Mouse (Mus musculus) limb, embryonic 11.5 days (tissue): ENCODE results near the gene Gstm6. TPM values are rescaled to one million over a fixed set of nuclear protein-coding genes. Genes with fewer than 3 reads are reported as not detected.
A peak's percentile ranks its signal among the peaks of the same experiment; 100 is the strongest.
"Not testable (repeated sequence)": the region's sequence is repeated elsewhere in the genome, so short reads cannot be mapped to it uniquely, and the experiment has no call there.

ENCODE experiments used
- ATAC-seq: fragments of 200-750 bp; cut with Nextera tagmentation; 2 replicates; pipeline ENCODE4 v1.8.0; 2017; ENCODE audit warnings: low read depth; ENCODE audit not compliant: insufficient number of reproducible peaks, low FRiP score, low TSS enrichment
- DNase-seq: peaks from one replicate; pipeline ENCODE4 v3.0.0-alpha.2; 2015; ENCODE audit warnings: low spot score
- H3K27ac ChIP-seq: fragments of 300-500 bp; sonication (generic); replicated peaks from 2 replicates; pipeline ENCODE4 v1.5.1; 2014; ENCODE audit warnings: low read depth, mild to moderate bottlenecking, low read length
- H3K27me3 ChIP-seq: fragments of 300-500 bp; sonication (generic); 2 replicates; pipeline ENCODE4 v1.6.1; 2014; ENCODE audit warnings: mild to moderate bottlenecking, low read length, mixed read lengths; ENCODE audit not compliant: control insufficient read depth, insufficient read depth
- H3K36me3 ChIP-seq: fragments of 300-500 bp; sonication (generic); 2 replicates; pipeline ENCODE4 v1.6.1; 2014; ENCODE audit warnings: mild to moderate bottlenecking, low read length, moderate library complexity, mixed read lengths; ENCODE audit not compliant: control insufficient read depth, insufficient read depth
- H3K4me1 ChIP-seq: fragments of 300-500 bp; sonication (generic); 2 replicates; pipeline ENCODE4 v1.6.1; 2014; ENCODE audit warnings: low read length, mixed read lengths; ENCODE audit not compliant: control insufficient read depth, insufficient read depth
- H3K4me2 ChIP-seq: fragments of 300-500 bp; sonication (generic); 2 replicates; pipeline ENCODE4 v1.6.1; 2014; ENCODE audit warnings: low read depth, mild to moderate bottlenecking, moderate library complexity; ENCODE audit not compliant: severe bottlenecking
- H3K4me3 ChIP-seq: fragments of 300-500 bp; sonication (generic); 2 replicates; pipeline ENCODE4 v1.5.1; 2014; ENCODE audit warnings: low read depth, low read length
- H3K9ac ChIP-seq: fragments of 300-500 bp; sonication (generic); 2 replicates; pipeline ENCODE4 v1.6.1; 2014; ENCODE audit warnings: mild to moderate bottlenecking, low read length
- H3K9me3 ChIP-seq: fragments of 300-500 bp; sonication (generic); 2 replicates; pipeline ENCODE4 v1.6.1; 2016; ENCODE audit warnings: low read length; ENCODE audit not compliant: control insufficient read depth
- WGBS: fragments of 180-500 bp; shearing (Covaris S2); extraction: QIAGEN DNeasy Blood & Tissue Kit; methylation state at CpG from one replicate; pipeline ENCODE4 v1.1.7; 2014; 5-methylcytosine and 5-hydroxymethylcytosine counted together
- polyA plus RNA-seq: library from polyadenylated mRNA; unstranded; fragments of >200 nt; fragmentation: Nextera tagmentation; extraction: Ambion mirVana; gene quantifications from 2 replicates; pipeline ENCODE4 v1.2.1, GENCODE M21; 2014

The Gstm6 gene
- polyA plus RNA-seq, 1 experiment from 2014 or later = 4.9 TPM

DNA sequence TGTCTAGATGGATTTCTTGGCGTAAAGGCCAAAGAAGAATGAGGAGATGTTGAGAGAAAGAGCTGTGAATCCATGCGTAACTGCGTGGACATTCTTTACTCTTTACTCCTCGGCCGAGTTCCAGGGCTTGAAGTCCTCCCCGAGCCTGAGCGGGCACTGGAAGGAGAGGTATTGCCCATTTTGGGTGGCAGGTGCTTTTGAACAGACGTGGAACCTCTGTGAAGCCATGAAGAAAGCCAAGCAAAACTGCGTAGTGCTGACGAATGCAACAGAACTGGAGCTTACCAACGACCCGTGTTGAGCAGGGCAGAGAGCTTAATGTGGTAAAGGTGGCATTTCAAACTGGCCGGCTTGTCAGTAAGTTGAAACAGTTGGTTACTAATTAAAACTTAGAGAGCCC lies 44.9 kb downstream of the Gstm6 start:
- Histone ChIP-seq H3K9me3 (no peaks in the 10 kb centered on the region), H3K27me3 (no peaks in the 10 kb centered on the region), H3K9ac (no peak overlapping the region), H3K4me2 (no peak overlapping the region), H3K36me3 (no peaks in the 10 kb centered on the region), H3K4me3 (no peak overlapping the region), H3K27ac (no peak overlapping the region), H3K4me1 (0 out of 2 replicates have a peak, but pooled peaks cover 3% of the 10 kb centered on the region)
- no peak for DNase-seq
- WGBS = 95% methylated on average over 13 of the region's 13 CpGs
- ATAC-seq = no peak

DNA sequence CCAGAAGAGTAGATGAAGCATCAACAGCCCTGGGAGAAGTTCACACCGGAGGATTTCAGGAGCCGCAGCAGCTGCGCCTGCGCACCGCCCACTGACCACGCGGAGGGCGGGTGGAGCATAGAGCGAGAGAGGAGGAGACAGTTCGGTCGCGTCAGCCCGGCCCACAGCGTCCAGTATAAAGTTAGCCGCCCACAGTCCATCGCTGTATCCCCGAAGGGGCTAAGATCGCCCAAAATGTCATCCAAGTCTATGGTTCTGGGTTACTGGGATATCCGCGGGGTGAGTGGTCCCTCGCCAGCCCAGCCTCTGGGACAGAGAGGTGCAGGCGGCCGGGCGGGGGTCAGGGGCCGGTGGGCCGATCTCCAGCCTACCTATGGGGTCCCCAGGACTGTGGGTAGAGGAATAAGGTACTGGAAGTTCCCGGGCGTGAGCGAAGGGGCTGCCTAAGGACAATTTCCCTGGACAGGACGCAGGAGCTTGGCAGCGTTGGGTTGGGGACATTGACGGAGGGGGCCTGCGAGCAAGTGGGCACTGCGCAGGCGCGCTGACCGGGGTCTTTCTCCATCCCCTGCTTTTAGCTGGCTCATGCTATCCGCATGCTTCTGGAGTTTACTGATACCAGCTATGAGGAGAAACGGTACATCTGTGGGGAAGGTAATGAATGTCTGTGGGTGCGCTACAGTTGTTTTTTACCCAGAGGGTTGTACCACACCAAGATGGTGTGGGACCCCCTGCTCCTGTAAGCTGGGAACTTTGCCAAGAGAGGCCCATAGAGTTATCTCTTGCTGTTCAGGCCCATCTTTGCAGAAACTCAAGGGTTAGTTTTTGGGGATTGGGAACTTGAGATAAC lies 47.6 kb downstream of the Gstm6 start, which contains the start of gene Gstm5:
Gene Gstm5, plus strand, starts transcription at position 102 of the 850 bp plus-strand sequence.
- Histone ChIP-seq H3K27ac (no peak within 1 kb of the TSS), H3K9ac (peak within 1 kb of the TSS; percentile 67), H3K27me3 (no peaks in the 10 kb centered on the region), H3K36me3 (no peaks in the 10 kb centered on the region), H3K4me3 (peak within 1 kb of the TSS; percentile 62), H3K4me2 (peak within 1 kb of the TSS; percentile 62), H3K9me3 (no peaks in the 10 kb centered on the region), H3K4me1 (no peaks in the 10 kb centered on the region)
- DNase-seq = peak; percentile 85
- WGBS = 7% methylated on average over 40 of the region's 40 CpGs
- ATAC-seq = peak; percentile 94

DNA sequence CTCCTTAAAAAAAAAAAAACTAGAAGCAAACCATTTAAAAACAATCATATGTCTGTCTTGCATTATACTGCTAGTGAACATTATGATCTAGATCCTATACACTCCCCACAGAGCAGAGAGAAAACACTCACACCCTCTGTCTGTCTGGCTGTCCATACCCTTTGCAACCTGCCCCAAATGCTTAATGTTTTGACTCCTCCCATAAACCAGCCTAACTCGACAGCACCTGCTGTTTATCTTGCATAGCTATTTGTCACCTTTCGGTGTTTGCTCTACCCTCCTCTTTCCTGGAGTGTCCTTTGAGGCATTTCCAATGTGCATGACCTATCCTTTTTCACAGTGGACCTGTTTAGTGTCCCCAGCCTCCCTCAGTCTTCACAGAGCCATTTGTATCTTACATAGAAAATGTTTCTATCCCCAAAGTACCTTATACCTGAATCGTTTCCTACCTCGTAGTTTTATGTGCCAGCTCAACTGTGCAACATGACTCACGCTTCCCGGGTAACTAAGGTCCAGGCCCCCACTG lies 48.3 kb downstream of the Gstm6 start:
- Histone ChIP-seq H3K9me3 (no peaks in the 10 kb centered on the region), H3K9ac (peak overlapping the region; percentile 67), H3K36me3 (no peaks in the 10 kb centered on the region), H3K27ac (no peak overlapping the region), H3K27me3 (no peaks in the 10 kb centered on the region), H3K4me1 (no peaks in the 10 kb centered on the region), H3K4me3 (peak overlapping the region; percentile 62), H3K4me2 (peak overlapping the region; percentile 62)
- ATAC-seq = peak; percentile 46; the same call in 1 of the 2 replicates
- DNase-seq = no peak
- WGBS = 11% methylated on average over 6 of the region's 6 CpGs

DNA sequence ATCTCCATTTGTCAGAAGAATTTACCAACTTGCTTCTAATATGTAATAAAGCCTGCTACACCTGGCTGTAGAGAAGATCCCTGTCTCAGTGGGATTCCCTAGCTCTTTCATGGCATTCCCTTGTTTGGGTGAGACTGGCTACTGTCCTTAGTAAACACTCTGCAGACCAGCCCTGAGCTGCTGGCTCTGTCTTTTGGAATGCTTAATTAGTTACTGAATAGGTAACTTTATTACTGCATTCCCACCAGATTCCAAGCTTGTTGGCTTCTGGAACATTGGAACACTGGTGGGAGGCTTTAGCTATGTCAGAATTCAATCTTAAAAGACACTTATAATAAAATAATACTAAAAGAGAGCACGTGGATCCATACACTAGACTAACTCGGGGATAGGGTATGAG lies 54.3 kb downstream of the Gstm6 start:
- not testable (repeated sequence) for H3K27me3 ChIP-seq, H3K4me1 ChIP-seq, H3K4me3 ChIP-seq, H3K9me3 ChIP-seq, H3K4me2 ChIP-seq, H3K36me3 ChIP-seq, DNase-seq, H3K27ac ChIP-seq, ATAC-seq, H3K9ac ChIP-seq
- 87% methylated on average over 2 of the region's 2 CpGs for WGBS

Other genes with a start within 250 kb of the Gstm6 start
- gene Ahcyl1, start 247.2 kb downstream of the Gstm6 start, polyA plus RNA-seq = 102 and 119 TPM in 2 replicates
- gene Csf1, start 183.3 kb downstream of the Gstm6 start, polyA plus RNA-seq = 4.5 and 4.7 TPM in 2 replicates
- not detected in 2 replicates for gene Eps8l3, start 66.5 kb downstream of the Gstm6 start, polyA plus RNA-seq
- 211 and 220 TPM in 2 replicates for gene Gstm5, start 47.9 kb downstream of the Gstm6 start, polyA plus RNA-seq
- 37.1 and 37.2 TPM in 2 replicates for gene Gstm7, start 11.9 kb downstream of the Gstm6 start, polyA plus RNA-seq
- not detected in 2 replicates for gene Gstm3, start 25.5 kb upstream of the Gstm6 start, polyA plus RNA-seq
- 30.1 and 32.1 TPM in 2 replicates for gene Gstm2, start 42.7 kb upstream of the Gstm6 start, polyA plus RNA-seq
- gene Gstm1, start 74.2 kb upstream of the Gstm6 start, polyA plus RNA-seq = 32.8 and 33.9 TPM in 2 replicates
- gene Gstm4, start 101.1 kb upstream of the Gstm6 start, polyA plus RNA-seq = 13.2 and 15.1 TPM in 2 replicates
- gene Ampd2, start 142.9 kb upstream of the Gstm6 start, polyA plus RNA-seq = 37.0 and 38.0 TPM in 2 replicates
- 1.6 and 1.8 TPM in 2 replicates for gene Gnat2, start 149.0 kb upstream of the Gstm6 start, polyA plus RNA-seq
- gene Gnai3, start 202.4 kb upstream of the Gstm6 start, polyA plus RNA-seq = 192 and 198 TPM in 2 replicates
- gene Gpr61, start 211.1 kb upstream of the Gstm6 start, polyA plus RNA-seq = 0.11 and 0.29 TPM in 2 replicates
- gene Amigo1, start 242.6 kb upstream of the Gstm6 start, polyA plus RNA-seq = 2.2 and 2.7 TPM in 2 replicates